Mouse (Mus musculus) CH12.LX (cell line): ENCODE data around the gene Ahnak. TPM values are rescaled to one million over a fixed set of nuclear protein-coding genes. Genes with fewer than 3 reads are reported as not detected.

Experiments used
- DNase-seq: peaks from one replicate; pipeline ENCODE4 v3.0.0-alpha.2; 2013; ENCODE audit errors: extremely low read depth
- H3K27ac ChIP-seq: 2 replicates; pipeline ENCODE4 v1.5.1; 2012; ENCODE audit warnings: low read depth, mild to moderate bottlenecking, control low read depth, moderate library complexity; ENCODE audit not compliant: insufficient read depth
- H3K27me3 ChIP-seq: replicated peaks from 2 replicates; pipeline ENCODE3; 2012; ENCODE audit warnings: inconsistent platforms
- H3K36me3 ChIP-seq, 2 experiments: replicated peaks in 1 of 2; 2 replicates each; pipeline versions ENCODE3 to v1.6.1; 2012; ENCODE audit warnings: inconsistent platforms in 1 of 2, low read length in 1 of 2, mild to moderate bottlenecking in 1 of 2, mixed read lengths in 1 of 2, moderate library complexity in 1 of 2; ENCODE audit not compliant: control insufficient read depth in 1 of 2, insufficient read depth in 1 of 2
- H3K4me1 ChIP-seq, 2 experiments: 2 replicates each; pipeline ENCODE4 v1.6.1; 2012; ENCODE audit warnings: inconsistent platforms in 1 of 2, moderate library complexity in 1 of 2; ENCODE audit not compliant: insufficient read depth in 2 of 2, control insufficient read depth in 1 of 2
- H3K4me2 ChIP-seq: 2 replicates; pipeline ENCODE4 v1.6.1; 2012; ENCODE audit warnings: low read depth, mild to moderate bottlenecking, control low read depth; ENCODE audit not compliant: poor library complexity, insufficient read depth, severe bottlenecking
- H3K4me3 ChIP-seq, 3 experiments: fragments of 150-350 bp in 1 of 3; sonication (generic) in 1 of 3; replicated peaks in 1 of 3; 2 replicates each; pipeline versions ENCODE3 to v1.5.1; 2011 to 2012; ENCODE audit warnings: low read depth in 2 of 3, low read length in 2 of 3, mild to moderate bottlenecking in 2 of 3, moderate library complexity in 2 of 3, control low read depth in 1 of 3, improper control_type of control experiment in 1 of 3, inconsistent platforms in 1 of 3, mixed read lengths in 1 of 3; ENCODE audit not compliant: poor library complexity in 1 of 3
- H3K79me2 ChIP-seq: replicated peaks from 2 replicates; pipeline ENCODE4 v1.6.1; 2012; ENCODE audit warnings: mild to moderate bottlenecking, moderate library complexity; ENCODE audit not compliant: control insufficient read depth, poor library complexity, insufficient read depth, severe bottlenecking; ENCODE audit errors: extremely low read depth
- H3K9ac ChIP-seq: 2 replicates; pipeline ENCODE4 v1.6.1; 2012; ENCODE audit warnings: low read depth, mild to moderate bottlenecking, control low read depth, moderate library complexity; ENCODE audit not compliant: insufficient read depth
- H3K9me3 ChIP-seq: replicated peaks from 2 replicates; pipeline ENCODE3; 2012; ENCODE audit warnings: low read length, inconsistent platforms, mixed read lengths
- CHD1 ChIP-seq: IDR thresholded peaks from 2 replicates; pipeline ENCODE4 v1.6.1; 2012; ENCODE audit warnings: low read depth, low read length, improper control_type of control experiment, inconsistent platforms
- E2F4 ChIP-seq: IDR thresholded peaks from 2 replicates; pipeline ENCODE4 v1.6.1; 2011; ENCODE audit warnings: low read depth, low read length, improper control_type of control experiment; ENCODE audit not compliant: insufficient replicate concordance
- ELF1 ChIP-seq: IDR thresholded peaks from 2 replicates; pipeline ENCODE4 v1.6.1; 2014; ENCODE audit warnings: low read depth, mild to moderate bottlenecking, inconsistent platforms, low read length, improper control_type of control experiment
- GABPA ChIP-seq: IDR thresholded peaks from 2 replicates; pipeline ENCODE4 v1.6.1; 2012; ENCODE audit warnings: low read depth, low read length, improper control_type of control experiment, inconsistent platforms; ENCODE audit not compliant: insufficient replicate concordance
- HCFC1 ChIP-seq: IDR thresholded peaks from 2 replicates; pipeline ENCODE4 v1.6.1; 2012; ENCODE audit warnings: low read depth, mild to moderate bottlenecking, inconsistent platforms, low read length, improper control_type of control experiment
- IRF4 ChIP-seq: IDR thresholded peaks from 2 replicates; pipeline ENCODE4 v1.6.1; 2014; ENCODE audit warnings: low read depth, mild to moderate bottlenecking, inconsistent platforms, low read length, improper control_type of control experiment
- MAFK ChIP-seq: IDR thresholded peaks from 2 replicates; pipeline ENCODE4 v1.6.1; 2011; ENCODE audit warnings: low read length, improper control_type of control experiment; ENCODE audit not compliant: insufficient replicate concordance
- MAZ ChIP-seq: IDR thresholded peaks from 2 replicates; pipeline ENCODE4 v1.6.1; 2012; ENCODE audit warnings: low read depth, mild to moderate bottlenecking, inconsistent platforms, low read length, improper control_type of control experiment, moderate library complexity
- MEF2A ChIP-seq: IDR thresholded peaks from 2 replicates; pipeline ENCODE4 v1.6.1; 2014; ENCODE audit warnings: low read depth, mild to moderate bottlenecking, inconsistent platforms, low read length, improper control_type of control experiment, borderline replicate concordance
- RAD21 ChIP-seq: IDR thresholded peaks from 2 replicates; pipeline ENCODE4 v1.6.1; 2011; ENCODE audit warnings: low read depth, mild to moderate bottlenecking, low read length, improper control_type of control experiment, moderate library complexity
- RCOR1 ChIP-seq: conservative IDR thresholded peaks from 2 replicates; pipeline ENCODE4 v1.6.1; 2012; ENCODE audit warnings: low read depth, mild to moderate bottlenecking, inconsistent platforms, low read length, improper control_type of control experiment
- SIN3A ChIP-seq: IDR thresholded peaks from 2 replicates; pipeline ENCODE4 v1.6.1; 2012; ENCODE audit warnings: low read length, improper control_type of control experiment, inconsistent platforms
- TBP ChIP-seq: conservative IDR thresholded peaks from 2 replicates; pipeline ENCODE4 v1.6.1; 2011; ENCODE audit warnings: low read depth, low read length, improper control_type of control experiment
- USF1 ChIP-seq: IDR thresholded peaks from 2 replicates; pipeline ENCODE4 v1.6.1; 2014; ENCODE audit warnings: low read depth, mild to moderate bottlenecking, inconsistent platforms, low read length, improper control_type of control experiment
- ZKSCAN1 ChIP-seq: IDR thresholded peaks from 2 replicates; pipeline ENCODE4 v1.6.1; 2012; ENCODE audit warnings: low read depth, inconsistent platforms, low read length, improper control_type of control experiment, borderline replicate concordance
- ZNF384 ChIP-seq: IDR thresholded peaks from 2 replicates; pipeline ENCODE4 v1.6.1; 2012; ENCODE audit warnings: low read depth, low read length, improper control_type of control experiment, inconsistent platforms
- dilution Hi-C: fragments of 300-500 bp; cut with MboI; formaldehyde crosslinking; loops from 2 replicates; pipeline ENCODE4 v1.14.3; 2020; ENCODE audit warnings: low sequenced_read_pairs; ENCODE audit not compliant: extremely low pct_unique_long_range_greater_than_20kb, extremely low pct_ligation_motif_present
- in situ Hi-C: fragments of 300-500 bp; cut with MboI; formaldehyde crosslinking; loops from 3 replicates; pipeline ENCODE4 v1.14.3; 2019; ENCODE audit warnings: low sequenced_read_pairs, low pct_ligation_motif_present, low pct_unique_long_range_greater_than_20kb, mixed read lengths
- polyA plus RNA-seq: library from polyadenylated mRNA; unstranded; fragments of >175 nt; gene quantifications from 2 replicates; pipeline ENCODE4 v1.2.1, GENCODE M21; 2012; ENCODE audit warnings: low read depth; ENCODE audit not compliant: insufficient read length
- total RNA-seq, 2 experiments: library from RNA; depleted of rRNA; stranded (reverse); fragments of 300-350 nt in 1 of 2; fragments of >200 nt in 1 of 2; gene quantifications; 2 replicates each; pipeline ENCODE4 v1.2.3; 2012 to 2014

Ahnak gene
- total and polyA plus RNA-seq, 3 experiments, result 1.7 to 21.7 (median 1.8) TPM

GRCm38 (mm10) chr19:9090709-9091108 is 101.6 kb downstream of the Ahnak start:
- in situ Hi-C loops (no loop called here), dilution Hi-C loops (no loop called here)
- Histone ChIP-seq H3K9ac (no peak overlapping the region), H3K4me3 (no peak overlapping the region), H3K79me2 (no peaks in the 10 kb centered on the region), H3K4me2 (no peak overlapping the region), H3K27me3 (no peaks in the 10 kb centered on the region), H3K4me1 (peaks cover 0 to 2% of the 10 kb centered on the region in 2 experiments; a peak in 1 of 4 replicates), H3K9me3 (no peaks in the 10 kb centered on the region)
- DNase-seq, result no peak
- no peak for TF ChIP-seq IRF4
- no peak for TF ChIP-seq TBP
- no peak for TF ChIP-seq SIN3A
- TF ChIP-seq, all 38 proteins: peak for 0
- Histone ChIP-seq H3K36me3 (no peaks in the 10 kb centered on the region), H3K27ac (no peak overlapping the region)

GRCm38 (mm10) chr19:9095111-9095510 is 106.0 kb downstream of the Ahnak start:
- dilution Hi-C loops, result no loop called here
- Histone ChIP-seq H3K79me2 (no peaks in the 10 kb centered on the region), H3K9me3 (no peaks in the 10 kb centered on the region), H3K27ac (no peak overlapping the region), H3K4me3 (no peak overlapping the region), H3K36me3 (no peaks in the 10 kb centered on the region), H3K4me2 (no peak overlapping the region), H3K4me1 (peaks cover 10 to 15% of the 10 kb centered on the region in 2 experiments), H3K9ac (no peak overlapping the region), H3K27me3 (no peaks in the 10 kb centered on the region)
- in situ Hi-C loops, result no loop called here
- TF ChIP-seq CHD1, result no peak
- TF ChIP-seq HCFC1, result no peak
- no peak for DNase-seq

GRCm38 (mm10) chr19:9097441-9097840 is 108.4 kb downstream of the Ahnak start:
- no peak overlapping the region for H3K4me3 ChIP-seq
- TF ChIP-seq CHD1, result no peak
- no peak for TF ChIP-seq RAD21
- no peak for TF ChIP-seq USF1
- no peak for TF ChIP-seq TBP
- no peak for TF ChIP-seq MAFK
- TF ChIP-seq GABPA, result no peak
- TF ChIP-seq ZNF384, result no peak
- TF ChIP-seq SIN3A, result no peak
- no peak for TF ChIP-seq E2F4
- no peak for TF ChIP-seq ELF1
- no peak for TF ChIP-seq HCFC1
- no peak for TF ChIP-seq MAZ
- TF ChIP-seq ZKSCAN1, result no peak
- TF ChIP-seq RCOR1, result no peak
- no peak for TF ChIP-seq MEF2A
- H3K79me2 ChIP-seq, result no peaks in the 10 kb centered on the region
- DNase-seq, result no peak
- H3K27ac ChIP-seq, result no peak overlapping the region
- H3K4me2 ChIP-seq, result no peak overlapping the region
- in situ Hi-C loops (no loop called here), dilution Hi-C loops (no loop called here)
- no peaks in the 10 kb centered on the region for H3K36me3 ChIP-seq
- H3K27me3 ChIP-seq, result no peaks in the 10 kb centered on the region
- no peak overlapping the region for H3K9ac ChIP-seq
- peaks cover 19 to 29% of the 10 kb centered on the region in 2 experiments for H3K4me1 ChIP-seq
- H3K9me3 ChIP-seq, result no peaks in the 10 kb centered on the region
